Mouse (Mus musculus): ENCODE results near the gene Arfgap1.

GRCm38 (mm10) chr2:180963956-180964355 is 3.1 kb upstream of the Arfgap1 start:
- TF ChIP-seq ZNF384 (IDR thresholded peaks at IDR 0.05; ENCODE audit: low read depth, low read length) (no peak), ZC3H11A (IDR thresholded peaks at IDR 0.05; ENCODE audit: borderline replicate concordance, low read depth, low read length) (peak; percentile 48; the same call in 1 of the 2 replicates), HCFC1 (IDR thresholded peaks at IDR 0.05; ENCODE audit: borderline replicate concordance, insufficient read depth, low read length) (no peak)
